ENCODE assay signal across 8 mouse cellular contexts in the genomic region with DNA sequence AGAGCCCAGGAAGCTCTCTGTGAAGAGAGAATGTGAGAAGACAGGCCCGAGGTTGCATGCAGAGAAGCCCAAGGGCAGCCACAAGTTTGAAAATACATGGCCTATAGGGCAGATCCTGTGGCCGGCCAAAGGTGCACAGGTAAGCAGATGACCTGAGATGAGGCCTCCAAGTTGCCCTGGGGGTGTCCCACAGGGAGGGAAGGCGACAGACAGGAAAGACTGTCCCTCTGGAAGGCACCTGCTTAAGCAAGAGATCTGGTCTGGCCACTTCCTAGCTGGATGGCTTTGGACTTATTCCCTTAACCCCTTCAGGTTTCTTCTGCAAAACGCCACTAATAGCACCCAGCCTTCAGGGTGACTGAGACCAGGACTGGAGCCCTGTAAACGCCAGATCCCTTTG. TPM values are rescaled to one million over a fixed set of nuclear protein-coding genes. Genes with fewer than 3 reads are reported as not detected.
DNase-seq lines count a peak whose midpoint lies in the region; ATAC-seq and TF ChIP-seq lines count a peak whose summit lies in the region.

No protein-coding gene starts in this region.

- peak overlapping the region; percentile 94 for H3K4me2 ChIP-seq in limb, embryonic 12.5 days
- peak overlapping the region; percentile 98 for H3K4me2 ChIP-seq in myocyte (ENCODE audit: low read depth)

- peak overlapping the region; percentile 93 for H3ac ChIP-seq in myocyte (ENCODE audit: control insufficient read depth, insufficient read length)

- peaks cover 39% of the 10 kb centered on the region for H3K4me1 ChIP-seq in limb, embryonic 12.5 days (replicated peaks)

- peak overlapping the region; percentile 81 for H3K4me3 ChIP-seq in limb, embryonic 12.5 days (replicated peaks)
- H3K4me3 ChIP-seq in myocyte = peak overlapping the region; percentile 51

- peaks cover 9% of the 10 kb centered on the region for H3K36me3 ChIP-seq in limb, embryonic 12.5 days
- no peaks in the 10 kb centered on the region for H3K36me3 ChIP-seq in myocyte (ENCODE audit: control insufficient read depth, insufficient read depth)

- no peak for DNase-seq in cerebellum, adult 11-12 months
- DNase-seq in urinary bladder, postnatal 14 days (ENCODE audit: low spot score) = peak; percentile 44
- DNase-seq in urinary bladder, adult 18-20 months (ENCODE audit: low spot score in 2 of 2) = no peak
- no peak for DNase-seq in embryo, embryonic 9.5 days (ENCODE audit: extremely low spot score)

- ATAC-seq in cerebellum, adult (ENCODE audit: insufficient number of reproducible peaks, low FRiP score, low TSS enrichment) = 0 out of 2 replicates have a peak, but pooled peaks have one; percentile 6
- ATAC-seq in limb, embryonic 12.5 days (ENCODE audit: insufficient number of reproducible peaks, insufficient read depth, low FRiP score, low TSS enrichment, low read depth) = no peak
- no peak for ATAC-seq in inflammation-experienced regulatory T-cells, adult 6 months

- H3K79me2 ChIP-seq in myocyte (ENCODE audit: control insufficient read depth, insufficient read depth) = peaks cover 6% of the 10 kb centered on the region

- H3K27me3 ChIP-seq in limb, embryonic 12.5 days = no peaks in the 10 kb centered on the region
- H3K27me3 ChIP-seq in myocyte (ENCODE audit: control insufficient read depth, insufficient read depth, insufficient read length) = no peaks in the 10 kb centered on the region

- peak overlapping the region; percentile 94 for H3K27ac ChIP-seq in limb, embryonic 12.5 days

- peak overlapping the region; percentile 86 for H3K9ac ChIP-seq in limb, embryonic 12.5 days (replicated peaks)

- WGBS in limb, embryonic 12.5 days = 8% methylated on average over 5 of the region's 5 CpGs

- no peak for TF ChIP-seq POLR2A in myocyte (IDR thresholded peaks at IDR 0.05; ENCODE audit: insufficient read length, low read depth)

- no peaks in the 10 kb centered on the region for H3K9me3 ChIP-seq in limb, embryonic 12.5 days

TF ChIP-seq in myocyte, 11 proteins besides CTCF, POLR2A, EP300 and RAD21:
- no peak for TF ChIP-seq TCF3 (IDR thresholded peaks at IDR 0.05; ENCODE audit: insufficient read length, low read depth)
- TF ChIP-seq MAX (IDR thresholded peaks at IDR 0.05; ENCODE audit: low read depth) = no peak
- TF ChIP-seq MYOG (IDR thresholded peaks at IDR 0.05; ENCODE audit: control insufficient read depth in 1 of 3, insufficient read depth in 1 of 3, insufficient read length in 2 of 3, low read depth in 2 of 3) = no peak
- TF ChIP-seq USF1 (IDR thresholded peaks at IDR 0.05; ENCODE audit: low read depth) = no peak
- no peak for TF ChIP-seq SRF (IDR thresholded peaks at IDR 0.05; ENCODE audit: control insufficient read depth, insufficient read length, low read depth)
- no peak for TF ChIP-seq REST (IDR thresholded peaks at IDR 0.05; ENCODE audit: insufficient read depth, insufficient read length)
- TF ChIP-seq TCF12 (IDR thresholded peaks at IDR 0.05; ENCODE audit: insufficient read depth, poor library complexity, severe bottlenecking) = no peak
- TF ChIP-seq MYOD1 (IDR thresholded peaks at IDR 0.05; ENCODE audit: control insufficient read depth in 1 of 3, insufficient read length in 2 of 3, low read depth in 2 of 3) = no peak
- no peak for TF ChIP-seq E2F4 (IDR thresholded peaks at IDR 0.05; ENCODE audit: insufficient read depth)
- TF ChIP-seq POLR2AphosphoS2 (IDR thresholded peaks at IDR 0.05; ENCODE audit: insufficient read length, low read depth) = no peak
- TF ChIP-seq CEBPB (IDR thresholded peaks at IDR 0.05; ENCODE audit: insufficient read depth, poor library complexity, severe bottlenecking) = no peak

RNA-seq across cellular contexts. Expression of a gene that starts 0.6 kb away (rescaled TPM):
- polyA plus RNA-seq in limb, embryonic 12.5 days (2016; fragmentation: Nextera tagmentation; extraction: Ambion mirVana) = 75.5 and 76.2 TPM in 2 replicates
- polyA plus RNA-seq in myocyte (2012; fragmentation: generic; extraction: Trizol) = 27.3 TPM
- polyA plus RNA-seq in inflammation-experienced regulatory T-cells, adult 6 months (2017; shearing (Covaris generic)) = 10 to 100 TPM; 46.5 to 64.8 (median 52.8) TPM

RNA-seq across cellular contexts. Expression of a gene that starts 2.9 kb away (rescaled TPM):
- 207 and 208 TPM in 2 replicates for polyA plus RNA-seq in limb, embryonic 12.5 days (2016; fragmentation: Nextera tagmentation; extraction: Ambion mirVana)
- polyA plus RNA-seq in myocyte (2012; fragmentation: generic; extraction: Trizol) = 42.1 TPM
- polyA plus RNA-seq in inflammation-experienced regulatory T-cells, adult 6 months (2017; shearing (Covaris generic)) = 10 to 100 TPM; 18.8 to 61.4 (median 19.9) TPM

RNA-seq across cellular contexts. Expression of a gene that starts 26.6 kb away (rescaled TPM):
- 93.5 and 97.8 TPM in 2 replicates for polyA plus RNA-seq in limb, embryonic 12.5 days (2016; fragmentation: Nextera tagmentation; extraction: Ambion mirVana)
- polyA plus RNA-seq in myocyte (2012; fragmentation: generic; extraction: Trizol) = 3.4 TPM
- not detected for polyA plus RNA-seq in inflammation-experienced regulatory T-cells, adult 6 months (2017; shearing (Covaris generic))

RNA-seq across cellular contexts. Expression of a gene that starts 59.7 kb away (rescaled TPM):
- polyA plus RNA-seq in limb, embryonic 12.5 days (2016; fragmentation: Nextera tagmentation; extraction: Ambion mirVana) = 24.6 and 26.7 TPM in 2 replicates
- polyA plus RNA-seq in myocyte (2012; fragmentation: generic; extraction: Trizol) = 23.6 TPM
- polyA plus RNA-seq in inflammation-experienced regulatory T-cells, adult 6 months (2017; shearing (Covaris generic)) = 10 to 100 TPM; 39.2 to 72.4 (median 62.7) TPM

Comparison
In these comparisons a context has a peak if more than half of its experiments do, and no peak if none do; other contexts are left out.
1. RNA of a gene that starts 26.6 kb away (polyA plus RNA-seq): 93.5 to 97.8 TPM in limb, embryonic 12.5 days; 3.4 TPM in myocyte (single experiment) and not detected in inflammation-experienced regulatory T-cells, adult 6 months; every median in the first group is over 10 times any median in the second.